Mouse (Mus musculus): ENCODE measurements at regions not wholly inside any gene's neighbourhood (a gene's known extent, or its start where the extent isn't known, plus 50 kb on each side); places are given as distances from the start of the nearest gene placed in this dataset.

- DNase-seq (ENCODE audit: low spot score in 2 of 2), result no peak
Measured at GRCm38 (mm10) chr3:128723100-128723499, 476.6 kb upstream of the Pitx2 start.

- DNase-seq (ENCODE audit: low spot score in 2 of 2), result no peak
Measured at GRCm38 (mm10) chr3:128720276-128720675, 479.4 kb upstream of the Pitx2 start.

GRCm38 (mm10) chr3:128719226-128719625, 480.5 kb upstream of the Pitx2 start:
- no peak for DNase-seq (ENCODE audit: low spot score in 2 of 2)

GRCm38 (mm10) chr3:128707270-128707669, 492.4 kb upstream of the Pitx2 start:
- DNase-seq (ENCODE audit: low spot score in 2 of 2), result no peak

GRCm38 (mm10) chr3:128668468-128669127, 531.1 kb upstream of the Pitx2 start:
- no peak for DNase-seq (ENCODE audit: low spot score in 2 of 2)

GRCm38 (mm10) chr3:128665184-128665583, 534.5 kb upstream of the Pitx2 start:
- DNase-seq (ENCODE audit: low spot score in 2 of 2), result no peak

GRCm38 (mm10) chr3:128636960-128637755, 562.5 kb upstream of the Pitx2 start:
- no peak for DNase-seq (ENCODE audit: low spot score in 2 of 2)

GRCm38 (mm10) chr3:128627696-128628095, 572.0 kb upstream of the Pitx2 start:
- no peak for DNase-seq (ENCODE audit: low spot score in 2 of 2)

- no peak for DNase-seq (ENCODE audit: low spot score in 2 of 2)
Measured at GRCm38 (mm10) chr3:128616675-128617074, 583.0 kb upstream of the Pitx2 start.

GRCm38 (mm10) chr3:128613657-128614056, 586.0 kb upstream of the Pitx2 start:
- no peak for DNase-seq (ENCODE audit: low spot score in 2 of 2)

- DNase-seq (ENCODE audit: low spot score in 2 of 2), result no peak
Measured at GRCm38 (mm10) chr3:128610731-128611130, 588.9 kb upstream of the Pitx2 start.

- no peak for DNase-seq (ENCODE audit: low spot score in 2 of 2)
Measured at GRCm38 (mm10) chr3:128608694-128609093, 591.0 kb upstream of the Pitx2 start.

GRCm38 (mm10) chr3:128575339-128576129, 624.1 kb upstream of the Pitx2 start:
- DNase-seq (ENCODE audit: low spot score in 2 of 2), result no peak

GRCm38 (mm10) chr3:128570551-128570950, 629.1 kb upstream of the Pitx2 start:
- DNase-seq (ENCODE audit: low spot score in 2 of 2), result no peak

- DNase-seq (ENCODE audit: low spot score in 2 of 2), result no peak
Measured at GRCm38 (mm10) chr3:128565386-128565785, 634.3 kb upstream of the Pitx2 start.

GRCm38 (mm10) chr3:128546416-128547327, 650.5 kb upstream of the Fam241a start:
- DNase-seq (ENCODE audit: low spot score in 2 of 2), result no peak

- no peak for DNase-seq (ENCODE audit: low spot score in 2 of 2)
Measured at GRCm38 (mm10) chr3:128525427-128525826, 629.3 kb upstream of the Fam241a start.

- DNase-seq (ENCODE audit: low spot score in 2 of 2), result no peak
Measured at GRCm38 (mm10) chr3:128520671-128521103, 624.6 kb upstream of the Fam241a start.

- DNase-seq (ENCODE audit: low spot score in 2 of 2), result no peak
Measured at GRCm38 (mm10) chr3:128519913-128520316, 623.8 kb upstream of the Fam241a start.

- DNase-seq (ENCODE audit: low spot score in 2 of 2), result no peak
Measured at GRCm38 (mm10) chr3:128518806-128519205, 622.7 kb upstream of the Fam241a start.

GRCm38 (mm10) chr3:128471111-128471510, 575.0 kb upstream of the Fam241a start:
- DNase-seq (ENCODE audit: low spot score in 2 of 2), result no peak
